Mouse (Mus musculus): ENCODE data around the gene Rasal1.

DNA sequence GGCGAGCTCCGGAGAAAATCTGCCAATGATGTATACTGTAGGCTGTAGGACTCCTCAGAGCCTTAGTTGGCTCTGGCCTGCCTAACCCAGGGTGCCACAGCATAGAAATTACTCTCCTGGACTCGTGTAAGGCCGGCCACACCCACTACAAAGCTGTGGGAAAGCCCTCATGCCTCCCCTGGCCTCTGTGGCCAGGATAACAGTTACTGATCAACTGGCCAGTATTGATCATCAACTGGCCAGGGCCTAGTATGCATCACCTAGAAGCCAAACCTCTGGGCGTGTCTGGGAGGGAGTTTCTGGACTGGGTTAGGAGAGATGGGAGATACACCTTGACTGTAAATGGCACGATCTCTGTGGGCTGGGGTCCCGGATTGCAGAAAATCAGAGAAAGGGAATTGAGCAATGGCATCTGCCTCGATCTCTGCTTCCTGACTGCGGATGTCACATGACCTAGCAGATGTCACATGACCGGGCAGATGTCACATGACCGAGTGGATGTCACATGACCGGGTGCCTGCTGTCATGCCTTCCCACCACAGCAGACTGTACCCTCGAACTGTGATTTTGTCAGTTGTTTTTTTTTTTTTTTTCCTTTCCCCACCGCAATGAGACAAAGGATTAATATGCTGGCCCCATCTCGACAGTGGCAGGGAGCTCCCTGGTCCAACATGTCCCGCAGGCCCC, 47.6 kb downstream of the Rasal1 start:
- TF ChIP-seq GATA1 (IDR thresholded peaks at IDR 0.05; ENCODE audit: low read length) (no peak), TAL1 (IDR thresholded peaks at IDR 0.05; ENCODE audit: low read length) (no peak)

All from erythroblast, embryonic 14.5 days (primary cell).